Mouse (Mus musculus): Measurements from ENCODE around the gene Gys1.
"Not testable (repeated sequence)": the region's sequence is repeated elsewhere in the genome, so short reads cannot be mapped to it uniquely, and the experiment has no call there.

The Gys1 gene

GRCm38 (mm10) chr7:45480310-45480709 lies 45.7 kb downstream of the Gys1 start:
- not testable (repeated sequence) for DNase-seq (ENCODE audit: low read depth, low spot score)

GRCm38 (mm10) chr7:45481374-45481927 lies 46.8 kb downstream of the Gys1 start, which contains the start of gene Tulp2:
TSS of gene Tulp2 (plus strand) at chr7:45481877.
- no peak for DNase-seq (ENCODE audit: low read depth, low spot score)

GRCm38 (mm10) chr7:45482166-45482565 lies 47.5 kb downstream of the Gys1 start:
- no peak for DNase-seq (ENCODE audit: low read depth, low spot score)

- DNase-seq (ENCODE audit: low read depth, low spot score), result not testable (repeated sequence)
These were observed 50.3 kb downstream of the Gys1 start for GRCm38 (mm10) chr7:45484985-45485384.

GRCm38 (mm10) chr7:45486158-45486557 lies 51.5 kb downstream of the Gys1 start:
- no peak for DNase-seq (ENCODE audit: low read depth, low spot score)

- no peak for DNase-seq (ENCODE audit: low read depth, low spot score)
These were observed 52.2 kb downstream of the Gys1 start, which contains the start of gene Gm45808 for GRCm38 (mm10) chr7:45486761-45487415. TSS of gene Gm45808 (minus strand) at chr7:45486811.

GRCm38 (mm10) chr7:45487861-45488292 lies 53.2 kb downstream of the Gys1 start:
- no peak for DNase-seq (ENCODE audit: low read depth, low spot score)

GRCm38 (mm10) chr7:45488293-45489204 lies 53.9 kb downstream of the Gys1 start, which contains the start of gene Dhdh:
TSS of gene Dhdh (minus strand) at chr7:45488805.
- DNase-seq (ENCODE audit: low read depth, low spot score), result no peak

GRCm38 (mm10) chr7:45489578-45489977 lies 54.9 kb downstream of the Gys1 start:
- no peak for DNase-seq (ENCODE audit: low read depth, low spot score)

GRCm38 (mm10) chr7:45490822-45491221 lies 56.2 kb downstream of the Gys1 start:
- DNase-seq (ENCODE audit: low read depth, low spot score), result no peak

GRCm38 (mm10) chr7:45491264-45491663 lies 56.6 kb downstream of the Gys1 start:
- no peak for DNase-seq (ENCODE audit: low read depth, low spot score)

GRCm38 (mm10) chr7:45492225-45492844 lies 57.7 kb downstream of the Gys1 start:
- no peak for DNase-seq (ENCODE audit: low read depth, low spot score)

GRCm38 (mm10) chr7:45492951-45493350 lies 58.3 kb downstream of the Gys1 start:
- DNase-seq (ENCODE audit: low read depth, low spot score), result no peak

GRCm38 (mm10) chr7:45494548-45494947 lies 59.9 kb downstream of the Gys1 start:
- DNase-seq (ENCODE audit: low read depth, low spot score), result no peak

- DNase-seq (ENCODE audit: low read depth, low spot score), result no peak
These were observed 63.8 kb downstream of the Gys1 start for GRCm38 (mm10) chr7:45498427-45498826.

Data from brain, embryonic 18.5 days (tissue).